Mouse (Mus musculus): ENCODE measurements around the gene Zkscan5. TPM values are rescaled to one million over a fixed set of nuclear protein-coding genes. Genes with fewer than 3 reads are reported as not detected.
"Not testable (repeated sequence)": the region's sequence is repeated elsewhere in the genome, so short reads cannot be mapped to it uniquely, and the experiment has no call there.

Zkscan5 gene
- total RNA-seq (2022), result 10 to 100 TPM; 10.4 to 12.2 (median 10.9) TPM

GRCm38 (mm10) chr5:145203936-145204691, at the start of gene Zkscan5:
Zkscan5 (plus strand) TSS chr5:145204562.
- peak; percentile 93 to 98 for DNase-seq (ENCODE audit: low spot score in 2 of 2)

- DNase-seq (ENCODE audit: low spot score in 2 of 2), result no peak
These were observed 43.0 kb upstream of the Zkscan5 start for GRCm38 (mm10) chr5:145161361-145161760.

DNA sequence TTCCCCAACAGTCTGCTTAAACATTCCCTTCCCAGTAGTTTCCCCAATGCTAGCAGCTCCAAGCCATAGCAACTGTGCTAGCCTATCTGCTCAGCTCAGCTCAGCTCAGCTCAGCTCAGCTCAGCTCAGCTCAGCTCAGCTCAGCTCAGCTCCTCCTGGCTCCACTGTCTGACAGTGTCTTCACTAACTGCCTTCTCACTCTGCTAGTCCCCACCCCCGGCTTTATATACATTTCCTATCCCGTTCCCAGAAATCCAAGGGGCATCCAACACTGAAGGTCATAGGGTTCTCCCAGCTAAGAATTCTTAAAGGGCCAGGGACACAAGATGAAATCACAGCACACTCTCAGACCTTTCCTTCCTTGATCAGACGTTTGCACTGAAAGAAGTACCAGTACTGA, 39.7 kb upstream of the Zkscan5 start:
- no peak for DNase-seq (ENCODE audit: low spot score in 2 of 2)

DNA sequence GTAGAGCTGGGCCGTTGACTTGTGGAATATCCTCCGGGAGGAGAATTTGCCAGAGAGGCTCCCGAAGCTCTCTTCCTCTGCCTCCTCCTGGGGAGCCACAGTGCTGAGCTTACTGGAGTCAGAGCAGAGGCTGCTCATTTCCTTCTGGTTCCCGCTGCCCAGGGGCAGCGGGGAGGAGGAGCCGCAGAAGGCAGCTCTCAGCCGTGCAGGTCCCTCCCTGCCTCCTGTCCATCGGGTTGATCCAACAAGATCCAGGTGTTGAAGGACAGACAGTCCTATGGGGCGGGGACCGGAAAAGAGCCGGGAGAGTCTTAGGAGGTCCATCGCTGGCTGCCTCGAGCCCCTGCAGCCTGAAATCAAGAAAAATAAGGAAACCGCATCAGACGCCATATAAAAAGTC, 39.2 kb upstream of the Zkscan5 start:
- DNase-seq (ENCODE audit: low spot score in 2 of 2), result no peak

- DNase-seq (ENCODE audit: low spot score in 2 of 2), result peak; percentile 98
These were observed 37.6 kb upstream of the Zkscan5 start, which contains the start of the genes Ptcd1 and Cpsf4 for GRCm38 (mm10) chr5:145166536-145167305. Ptcd1 (minus strand) TSS chr5:145167108. Cpsf4 (plus strand) TSS chr5:145167213.

GRCm38 (mm10) chr5:145167306-145167661, 37.1 kb upstream of the Zkscan5 start:
- no peak for DNase-seq (ENCODE audit: low spot score in 2 of 2)

DNA sequence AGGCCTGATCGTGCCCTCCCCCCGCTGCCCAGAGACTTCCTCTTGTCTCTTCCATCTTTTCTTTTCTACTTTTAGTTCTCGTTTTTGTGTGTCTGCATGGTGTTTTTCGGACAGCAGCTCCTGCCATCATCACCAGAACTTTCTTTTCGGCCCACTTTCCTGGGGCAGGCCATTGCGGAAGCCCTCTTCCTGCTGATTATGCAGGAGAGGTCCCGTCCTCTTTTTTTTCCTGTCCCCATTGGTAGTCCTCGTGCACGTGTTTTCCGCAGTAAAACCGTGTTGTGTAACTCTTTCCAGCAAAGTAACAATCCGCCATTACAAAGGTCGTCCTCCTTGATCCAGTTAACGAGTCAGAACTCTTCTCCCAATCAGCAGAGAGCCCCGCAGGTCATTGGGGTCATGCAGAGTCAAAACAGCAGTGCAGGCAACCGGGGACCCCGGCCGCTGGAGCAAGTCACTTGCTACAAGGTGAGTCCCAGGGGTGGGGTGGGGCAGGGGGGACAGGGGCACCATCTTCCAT, 25.8 kb upstream of the Zkscan5 start:
- no peak for DNase-seq (ENCODE audit: low spot score in 2 of 2)

DNA sequence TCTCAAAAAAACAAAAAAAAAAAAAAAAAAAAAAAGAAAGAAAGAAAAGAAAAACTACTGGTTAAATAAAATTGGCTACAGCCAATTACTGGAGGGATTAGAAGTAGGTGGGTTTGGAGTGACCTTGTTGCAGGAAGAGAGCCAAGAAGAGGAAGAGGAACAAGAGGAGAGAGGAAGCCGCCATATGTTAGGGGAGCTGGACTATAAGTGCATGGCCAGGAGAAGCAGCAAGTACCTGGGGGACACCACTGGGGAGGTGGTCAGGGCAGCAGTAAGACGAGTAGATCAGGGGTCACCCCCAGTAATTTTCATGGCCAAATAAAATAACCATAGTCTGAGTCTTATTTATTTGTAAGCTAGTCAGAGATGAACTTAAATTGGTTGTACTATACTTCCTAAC, 19.1 kb upstream of the Zkscan5 start:
- no peak for DNase-seq (ENCODE audit: low spot score in 2 of 2)

- DNase-seq (ENCODE audit: low spot score in 2 of 2), result no peak
These were observed 14.9 kb upstream of the Zkscan5 start for GRCm38 (mm10) chr5:145189416-145189815.

DNA sequence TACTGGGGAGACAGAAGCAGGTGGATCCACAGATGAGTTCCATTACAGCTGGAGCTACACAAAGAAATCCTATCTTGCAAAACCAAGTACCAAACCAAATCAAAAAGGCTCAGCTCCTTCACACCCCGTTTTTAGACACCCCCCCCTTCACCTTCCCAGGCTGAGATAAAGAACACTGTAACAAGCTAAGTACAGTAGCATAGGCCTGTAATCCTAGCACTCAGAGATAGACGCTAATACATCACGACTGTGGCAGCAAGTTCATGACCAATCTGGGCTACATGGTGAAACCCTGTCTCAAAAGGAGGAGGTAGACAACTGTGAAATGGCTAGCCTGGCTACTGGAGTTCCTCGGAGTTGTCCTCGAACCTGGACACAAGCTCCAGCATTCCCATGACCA, 14.0 kb upstream of the Zkscan5 start:
- DNase-seq (ENCODE audit: low spot score in 2 of 2), result no peak

DNA sequence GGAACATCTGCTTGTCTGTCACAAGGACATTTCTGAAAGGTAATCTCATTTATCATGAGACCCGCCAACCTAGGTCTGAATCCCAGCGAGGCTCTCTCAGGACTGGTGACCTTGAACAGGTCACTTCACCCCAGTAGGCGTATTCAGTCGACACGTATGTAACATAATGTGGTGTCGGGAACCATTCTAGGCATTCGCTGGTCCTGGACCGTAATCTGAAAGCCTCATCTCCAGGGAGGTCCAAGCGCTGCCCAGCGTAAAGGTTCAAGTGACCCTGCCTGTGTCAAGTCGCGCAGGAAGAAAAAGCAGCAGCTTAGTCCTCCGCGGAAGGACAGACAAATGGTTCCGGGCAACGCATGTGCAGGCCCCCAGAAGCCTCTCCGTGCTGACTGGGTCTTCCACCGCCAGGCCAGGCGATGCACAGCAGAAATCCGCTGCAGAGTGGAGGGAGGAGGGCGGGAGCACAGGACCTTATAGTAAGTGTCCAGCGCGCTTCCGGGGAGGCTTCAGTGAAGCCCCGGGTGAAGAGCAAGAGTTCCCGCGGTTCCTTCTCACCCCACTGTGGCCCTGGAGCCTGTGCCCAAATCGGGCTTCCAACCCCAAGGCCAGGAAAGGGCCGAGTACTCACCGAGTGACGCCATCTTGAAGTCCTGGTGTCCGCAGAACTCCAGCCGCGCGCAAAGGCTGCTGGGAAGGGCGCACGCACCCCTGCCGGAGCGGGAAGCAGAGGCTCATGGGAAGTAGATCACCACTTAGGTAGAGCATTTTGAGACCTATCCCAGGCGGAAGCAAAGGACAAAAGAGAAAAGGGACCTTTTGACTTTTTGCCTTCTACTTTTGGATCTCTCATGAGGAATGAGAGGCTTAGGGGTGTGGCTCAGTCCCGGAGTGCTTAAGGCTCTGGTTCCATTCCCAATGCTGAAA, 13.2 kb upstream of the Zkscan5 start:
- DNase-seq (ENCODE audit: low spot score in 2 of 2), result peak; percentile 85

DNA sequence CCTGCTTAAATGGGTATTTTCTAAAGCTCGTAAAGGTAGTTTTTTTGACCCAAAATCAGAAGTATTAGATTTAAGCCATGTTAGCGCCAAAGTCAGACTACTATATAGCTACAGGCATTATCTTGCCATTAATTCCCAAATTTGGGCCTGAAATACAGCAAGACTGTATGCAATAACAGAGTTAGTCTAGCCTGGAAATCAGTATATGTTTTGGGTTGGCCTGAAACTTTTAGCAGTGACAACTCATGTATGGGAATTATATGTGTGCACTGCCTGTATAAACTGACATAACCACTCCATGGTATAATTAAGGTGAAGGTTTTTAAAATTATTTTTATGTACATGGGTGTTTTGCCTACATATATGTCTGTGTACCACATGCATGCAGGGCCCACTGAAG, 12.4 kb upstream of the Zkscan5 start, which contains the start of gene Atp5j2:
Gene Atp5j2, minus strand, starts transcription at position 101 of the 400 bp plus-strand sequence.
- no peak for DNase-seq (ENCODE audit: low spot score in 2 of 2)

GRCm38 (mm10) chr5:145200387-145200786, 4.0 kb upstream of the Zkscan5 start:
- no peak for DNase-seq (ENCODE audit: low spot score in 2 of 2)

DNA sequence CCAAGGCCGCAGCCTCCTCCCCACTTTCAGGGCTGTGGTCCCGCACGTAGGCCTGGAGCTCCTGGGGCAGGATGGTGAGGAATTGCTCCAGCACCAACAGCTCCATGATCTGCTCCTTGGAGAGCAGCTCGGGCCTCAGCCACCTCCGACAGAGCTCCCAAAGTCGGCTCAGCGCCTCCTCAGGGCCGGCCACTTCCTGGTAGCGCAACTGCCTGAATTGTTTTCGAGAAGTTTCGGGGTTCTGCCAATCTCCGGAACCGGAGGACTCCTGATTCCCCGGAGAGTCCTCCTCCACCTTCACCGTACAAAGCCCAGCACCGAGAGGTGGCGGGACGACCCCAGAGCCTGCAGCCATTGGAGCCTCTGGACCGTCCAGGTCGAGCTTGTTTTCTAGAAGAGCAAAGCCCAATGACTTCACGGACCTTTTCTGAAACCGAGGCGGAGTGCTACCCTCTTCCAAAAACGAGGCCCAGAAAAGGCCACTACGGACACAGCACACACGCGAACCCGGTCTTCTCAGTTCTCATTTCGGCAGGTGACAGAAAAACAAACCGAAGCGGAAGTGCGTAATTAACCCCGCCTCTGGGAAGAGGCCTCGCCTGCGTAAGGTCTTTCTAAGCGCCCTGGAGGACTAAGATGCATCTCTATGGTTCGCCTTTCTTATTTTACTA, 2.9 kb upstream of the Zkscan5 start, which contains the start of gene Zkscan14:
Gene Zkscan14, minus strand, starts transcription at position 548 of the 671 bp plus-strand sequence.
- DNase-seq (ENCODE audit: low spot score in 2 of 2), result peak; percentile 40 to 61

DNA sequence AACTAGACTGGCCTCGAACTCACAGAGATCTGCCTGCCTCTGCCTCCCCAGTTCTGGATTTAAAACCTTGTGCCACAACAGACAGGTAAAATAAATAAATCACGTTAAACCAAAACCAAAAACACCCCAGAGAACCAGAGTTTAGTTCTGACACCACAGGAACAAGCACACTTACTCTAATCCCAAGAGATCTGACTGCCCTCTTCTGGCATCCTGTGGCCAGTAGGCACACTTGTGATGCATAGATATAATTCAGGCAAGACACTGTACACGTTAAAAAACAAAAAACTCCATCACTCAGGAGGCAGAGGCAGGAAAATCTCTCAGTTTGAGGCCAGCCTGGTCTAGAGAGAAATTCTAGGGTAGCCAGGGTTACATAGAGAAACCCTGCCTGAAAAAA, 1.9 kb upstream of the Zkscan5 start:
- DNase-seq (ENCODE audit: low spot score in 2 of 2), result no peak

- no peak for DNase-seq (ENCODE audit: low spot score in 2 of 2)
These were observed 679 bp downstream of the Zkscan5 start for GRCm38 (mm10) chr5:145205041-145205440.

- DNase-seq (ENCODE audit: low spot score in 2 of 2), result no peak
These were observed 3.0 kb downstream of the Zkscan5 start for GRCm38 (mm10) chr5:145207385-145207784.

DNA sequence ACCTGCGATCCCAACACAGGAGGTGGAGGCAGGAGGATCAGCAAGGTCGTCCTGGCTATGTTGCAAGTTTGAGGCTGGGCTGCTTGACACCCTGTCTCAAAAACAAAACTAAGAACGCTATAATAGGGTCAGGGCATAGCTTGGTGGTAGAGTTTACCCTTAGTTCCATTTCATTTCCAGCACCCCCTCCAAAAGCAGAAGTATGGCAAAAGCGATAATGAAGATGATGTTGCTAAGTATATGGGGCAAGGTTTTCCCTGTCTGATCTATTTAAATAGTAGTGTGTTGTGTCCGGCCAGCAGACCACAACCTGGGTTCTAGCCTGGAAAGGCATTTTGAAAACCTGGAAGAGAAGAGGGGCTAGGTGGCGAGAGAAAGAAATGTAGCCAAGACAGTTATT, 3.6 kb downstream of the Zkscan5 start:
- DNase-seq (ENCODE audit: low spot score in 2 of 2), result no peak

DNA sequence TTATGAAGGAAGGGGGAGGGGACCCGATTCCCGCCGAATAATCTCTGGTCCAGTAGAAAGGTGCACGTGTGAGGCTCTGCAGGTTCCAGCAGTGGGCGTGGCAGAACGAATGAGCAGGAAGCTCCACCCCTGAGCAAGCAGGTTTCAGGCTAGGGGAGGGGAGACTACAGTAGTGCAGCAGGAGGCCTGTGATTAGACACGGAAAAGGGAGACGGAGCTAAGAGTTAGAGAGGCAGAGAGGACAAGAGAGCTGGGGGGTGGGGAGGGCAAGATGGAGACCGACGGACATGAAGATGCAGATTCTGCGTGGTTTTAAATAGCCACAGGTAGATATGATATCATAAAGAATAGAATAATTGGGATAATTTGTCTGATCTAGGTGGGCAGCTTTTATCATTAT, 4.0 kb downstream of the Zkscan5 start:
- not testable (repeated sequence) for DNase-seq (ENCODE audit: low spot score in 2 of 2)

DNA sequence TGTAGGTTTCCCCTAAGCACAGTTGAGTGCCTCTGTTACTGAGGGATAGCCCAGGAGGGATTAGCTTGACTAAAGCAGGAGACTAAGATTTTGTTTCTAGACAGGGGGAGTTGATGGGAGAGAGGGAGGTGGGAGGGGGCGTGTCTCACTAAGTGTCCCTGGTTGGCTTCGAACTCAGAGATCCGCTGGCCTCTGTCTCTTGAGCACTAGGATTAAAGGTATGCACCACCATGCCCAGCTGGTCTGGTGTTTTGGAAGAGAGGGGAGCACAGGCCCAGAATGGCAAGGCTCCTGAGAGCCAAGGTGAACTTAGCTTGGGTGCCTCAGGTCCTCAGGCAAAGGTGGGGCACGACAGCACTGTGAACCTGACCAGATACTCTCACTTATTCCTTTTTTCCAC, 7.0 kb downstream of the Zkscan5 start:
- DNase-seq (ENCODE audit: low spot score in 2 of 2), result no peak

DNA sequence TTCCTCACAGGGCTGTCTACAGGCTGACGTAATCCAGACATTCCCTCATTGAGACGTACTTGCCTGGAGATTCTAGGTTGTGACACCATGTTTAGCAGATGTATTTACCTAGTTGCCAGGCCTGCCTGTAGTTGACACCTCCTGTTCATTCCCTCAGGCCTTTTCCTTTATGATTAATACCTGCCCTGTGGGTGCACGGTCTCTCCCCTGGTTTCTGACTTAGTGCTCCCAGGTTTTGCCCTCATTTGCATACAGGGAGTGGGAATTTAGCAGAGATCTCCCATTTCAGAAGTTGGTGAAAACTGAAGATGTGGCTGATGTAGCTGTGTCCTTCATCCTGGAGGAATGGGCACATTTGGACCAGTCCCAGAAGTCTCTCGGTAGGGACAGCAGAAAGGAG, 7.9 kb downstream of the Zkscan5 start:
- DNase-seq (ENCODE audit: low spot score in 2 of 2), result no peak

All from left cerebral cortex, adult 8-10 months (tissue).